Mouse (Mus musculus) kidney, embryonic 16.5 days (tissue): ENCODE measurements around the gene Gm19426. TPM values are rescaled to one million over a fixed set of nuclear protein-coding genes. Genes with fewer than 3 reads are reported as not detected.

Experiments
- ATAC-seq: fragments of 200-750 bp; cut with Nextera tagmentation; 2 replicates; pipeline ENCODE4 v1.8.0; 2017; ENCODE audit warnings: moderate TSS enrichment; ENCODE audit not compliant: low FRiP score, low TSS enrichment
- H3K27ac ChIP-seq: fragments of 300-500 bp; sonication (generic); 2 replicates; pipeline ENCODE4 v1.5.1; 2014; ENCODE audit warnings: low read length
- H3K27me3 ChIP-seq: fragments of 300-500 bp; sonication (generic); 2 replicates; pipeline ENCODE4 v1.6.1; 2014; ENCODE audit warnings: low read length, control low read depth, mixed read lengths; ENCODE audit not compliant: insufficient read depth
- H3K36me3 ChIP-seq: fragments of 300-500 bp; sonication (generic); 2 replicates; pipeline ENCODE4 v1.6.1; 2014; ENCODE audit warnings: low read length, control low read depth, mixed read lengths; ENCODE audit not compliant: insufficient read depth
- H3K4me1 ChIP-seq: fragments of 300-500 bp; sonication (generic); 2 replicates; pipeline ENCODE4 v1.6.1; 2014; ENCODE audit warnings: low read length, control low read depth, mixed read lengths; ENCODE audit not compliant: insufficient read depth
- H3K4me2 ChIP-seq: fragments of 300-500 bp; sonication (generic); replicated peaks from 2 replicates; pipeline ENCODE4 v1.6.1; 2014; ENCODE audit warnings: low read depth, low read length
- H3K4me3 ChIP-seq: fragments of 300-500 bp; sonication (generic); 2 replicates; pipeline ENCODE4 v1.5.1; 2014; ENCODE audit warnings: mild to moderate bottlenecking, low read length
- H3K9ac ChIP-seq: fragments of 300-500 bp; sonication (generic); replicated peaks from 2 replicates; pipeline ENCODE4 v1.6.1; 2014; ENCODE audit warnings: low read length
- H3K9me3 ChIP-seq: fragments of 300-500 bp; sonication (generic); 2 replicates; pipeline ENCODE4 v1.6.1; 2016; ENCODE audit warnings: low read length, control low read depth
- WGBS: fragments of 180-500 bp; shearing (Covaris S2); extraction: QIAGEN DNeasy Blood & Tissue Kit; methylation state at CpG from one replicate; pipeline ENCODE4 v1.1.7; 2014; 5-methylcytosine and 5-hydroxymethylcytosine counted together
- polyA plus RNA-seq: library from polyadenylated mRNA; unstranded; fragments of >200 nt; fragmentation: Nextera tagmentation; extraction: Ambion mirVana; gene quantifications from 2 replicates; pipeline ENCODE4 v1.2.1, GENCODE M21; 2015

Gene Gm19426
- polyA plus RNA-seq, 1 experiment from 2014 or later = 10.9 TPM

DNA sequence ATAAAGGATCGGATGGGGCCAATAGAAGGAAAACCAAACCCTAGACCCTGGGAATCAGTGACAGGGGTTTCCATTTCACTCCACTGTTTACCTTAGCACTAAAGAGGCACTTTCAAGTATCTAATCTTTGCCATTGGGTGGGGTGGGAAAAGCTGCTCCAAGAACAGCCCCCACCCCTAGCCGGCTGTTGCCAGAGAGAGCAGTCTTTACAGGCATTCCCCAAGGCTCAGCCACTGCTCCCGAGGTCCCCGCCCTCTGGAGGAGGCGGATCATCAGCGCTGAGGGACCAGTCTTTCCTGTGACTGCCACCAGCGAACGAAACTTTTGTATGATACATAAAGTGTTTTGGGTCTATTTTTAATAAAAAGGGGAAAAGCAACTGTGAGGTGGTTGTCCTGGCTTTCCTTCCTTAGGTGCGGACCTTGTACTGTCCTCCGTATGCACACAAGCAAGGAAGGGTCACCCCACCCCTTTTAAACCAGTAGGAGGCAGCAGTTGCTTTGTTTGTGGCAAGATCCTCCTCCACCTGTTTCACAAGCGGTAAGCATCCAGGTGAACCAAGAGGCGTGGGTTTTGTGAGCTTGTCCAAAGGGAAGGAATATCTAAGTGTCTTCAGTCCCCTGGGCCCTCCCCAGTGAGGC is 5.1 kb downstream of the Gm19426 start:
- ATAC-seq = peak; percentile 14; the same call in 1 of the 2 replicates
- H3K4me1 ChIP-seq = peaks cover 81% of the 10 kb centered on the region

DNA sequence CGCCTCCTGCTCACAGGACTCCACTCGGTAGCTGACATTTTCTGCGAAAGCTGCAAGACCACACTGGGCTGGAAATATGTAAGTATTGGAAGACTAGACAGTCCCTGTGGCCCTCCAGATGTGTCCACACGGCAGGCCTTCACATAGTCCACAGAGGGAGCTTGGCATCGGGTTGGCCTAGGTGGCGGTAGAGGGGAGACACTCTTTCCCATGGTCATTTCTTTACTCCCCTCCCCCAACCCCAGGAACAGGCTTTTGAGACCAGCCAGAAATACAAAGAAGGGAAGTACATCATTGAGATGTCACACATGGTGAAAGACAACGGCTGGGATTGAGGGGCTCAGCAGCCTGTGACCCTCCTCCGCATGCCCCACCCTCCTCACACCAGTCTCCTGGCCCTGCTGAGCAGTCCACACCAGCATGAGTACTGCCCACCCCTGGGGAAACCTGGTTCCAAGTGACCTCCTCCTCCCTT is 6.0 kb downstream of the Gm19426 start:
- peak; percentile 56 for ATAC-seq
- Histone ChIP-seq H3K36me3 (peaks cover 7% of the 10 kb centered on the region; the same call in 1 of the 2 replicates), H3K4me2 (peak overlapping the region; percentile 50), H3K27me3 (no peaks in the 10 kb centered on the region), H3K9me3 (no peaks in the 10 kb centered on the region), H3K27ac (peak overlapping the region; percentile 84), H3K9ac (peak overlapping the region; percentile 55; the same call in 1 of the 2 replicates), H3K4me1 (peaks cover 82% of the 10 kb centered on the region), H3K4me3 (no peak overlapping the region; the same call in 1 of the 2 replicates)
- 3% methylated on average over 8 of the region's 8 CpGs for WGBS

More for the DNA sequence above, 5.1 kb downstream of the Gm19426 start:
- under 1% methylated on average over 12 of the region's 12 CpGs for WGBS
- H3K9ac ChIP-seq = peak overlapping the region; percentile 55
- peaks cover 7% of the 10 kb centered on the region; the same call in 1 of the 2 replicates for H3K36me3 ChIP-seq
- peak overlapping the region; percentile 50 for H3K4me2 ChIP-seq
- no peaks in the 10 kb centered on the region for H3K27me3 ChIP-seq
- H3K27ac ChIP-seq = peak overlapping the region; percentile 84
- no peaks in the 10 kb centered on the region for H3K9me3 ChIP-seq
- peak overlapping the region; percentile 30 for H3K4me3 ChIP-seq

DNA sequence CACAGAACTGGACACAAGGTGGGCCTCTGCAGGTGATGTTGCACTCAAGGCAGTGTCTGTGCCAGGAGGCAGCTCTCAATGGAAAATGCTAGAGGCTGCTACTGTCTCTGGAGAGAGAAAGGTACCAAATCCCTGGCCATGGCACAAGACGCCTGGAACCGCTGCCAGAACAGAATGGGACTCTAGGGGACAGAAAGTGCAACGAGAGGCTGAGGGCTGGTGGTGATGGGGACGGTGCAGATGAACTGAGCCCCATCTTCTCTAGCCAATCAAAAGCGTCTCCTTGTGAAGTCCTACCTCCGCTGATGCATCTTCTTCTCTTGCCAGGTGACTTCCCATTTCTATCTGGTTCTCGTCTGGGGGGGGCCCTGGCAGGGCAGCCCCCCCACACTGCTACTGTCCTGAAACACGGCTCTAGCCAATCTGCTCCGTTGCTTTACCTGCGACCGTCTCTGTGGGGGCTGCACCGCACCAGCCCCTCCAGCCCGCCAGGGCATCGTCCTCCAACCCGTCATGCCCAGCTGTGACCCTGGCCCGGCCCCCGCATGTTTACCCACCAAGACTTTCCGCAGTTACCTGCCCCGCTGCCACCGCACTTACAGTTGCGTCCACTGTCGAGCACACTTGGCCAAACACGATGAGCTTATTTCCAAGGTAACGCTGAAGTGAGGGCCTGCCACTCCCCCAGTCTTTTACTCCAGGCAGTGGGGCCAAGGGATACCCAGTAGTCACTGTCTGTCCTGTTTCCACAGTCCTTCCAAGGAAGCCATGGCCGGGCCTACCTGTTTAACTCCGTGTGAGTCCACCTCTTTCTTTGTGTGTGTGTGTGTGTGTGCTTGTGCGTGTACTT is 6.9 kb downstream of the Gm19426 start:
- WGBS = 4% methylated on average over 27 of the region's 27 CpGs
- Histone ChIP-seq H3K4me2 (peak overlapping the region; percentile 50), H3K27me3 (no peaks in the 10 kb centered on the region), H3K27ac (peak overlapping the region; percentile 84), H3K9ac (peak overlapping the region; percentile 24; the same call in 1 of the 2 replicates), H3K4me3 (peak overlapping the region; percentile 13), H3K9me3 (no peaks in the 10 kb centered on the region), H3K4me1 (peaks cover 72% of the 10 kb centered on the region), H3K36me3 (peaks cover 5% of the 10 kb centered on the region; the same call in 1 of the 2 replicates)
- no peak for ATAC-seq

DNA sequence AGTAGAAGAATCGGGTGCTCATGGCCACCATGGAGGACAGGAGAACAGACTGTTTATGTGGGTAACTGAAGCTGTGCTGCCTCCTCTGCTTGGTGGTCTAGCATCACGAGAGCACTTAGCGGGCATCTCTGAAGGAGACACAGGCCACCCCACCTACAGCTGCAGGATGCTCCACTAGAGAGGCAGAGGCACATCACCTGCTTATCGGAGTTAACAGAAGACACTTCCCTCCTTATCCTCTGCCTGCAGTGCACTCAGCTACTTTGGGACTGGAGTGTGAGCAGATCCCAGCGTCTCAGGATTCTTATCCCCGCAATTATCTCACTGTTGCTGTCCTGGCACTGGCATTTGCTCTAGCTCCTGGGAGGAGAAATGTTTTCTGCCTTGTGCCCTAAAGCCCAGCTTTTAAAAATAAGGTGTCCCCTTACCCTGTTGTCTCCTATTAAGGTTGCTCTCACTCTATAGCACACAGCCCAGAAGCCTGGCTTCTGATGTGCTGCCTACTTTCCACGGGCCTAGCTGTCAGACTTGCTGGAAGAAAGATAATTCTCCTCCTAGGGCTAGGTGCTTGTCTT is 8.0 kb downstream of the Gm19426 start:
- no peaks in the 10 kb centered on the region for H3K27me3 ChIP-seq
- no peaks in the 10 kb centered on the region for H3K9me3 ChIP-seq
- WGBS = 8% methylated on average over 7 of the region's 7 CpGs
- peak overlapping the region; percentile 70 for H3K4me2 ChIP-seq
- peak overlapping the region; percentile 49; the same call in 1 of the 2 replicates for H3K4me3 ChIP-seq
- H3K9ac ChIP-seq = peak overlapping the region; percentile 61; the same call in 1 of the 2 replicates
- peaks cover 4% of the 10 kb centered on the region; the same call in 1 of the 2 replicates for H3K36me3 ChIP-seq
- peaks cover 61% of the 10 kb centered on the region for H3K4me1 ChIP-seq
- no peak overlapping the region for H3K27ac ChIP-seq
- no peak for ATAC-seq

DNA sequence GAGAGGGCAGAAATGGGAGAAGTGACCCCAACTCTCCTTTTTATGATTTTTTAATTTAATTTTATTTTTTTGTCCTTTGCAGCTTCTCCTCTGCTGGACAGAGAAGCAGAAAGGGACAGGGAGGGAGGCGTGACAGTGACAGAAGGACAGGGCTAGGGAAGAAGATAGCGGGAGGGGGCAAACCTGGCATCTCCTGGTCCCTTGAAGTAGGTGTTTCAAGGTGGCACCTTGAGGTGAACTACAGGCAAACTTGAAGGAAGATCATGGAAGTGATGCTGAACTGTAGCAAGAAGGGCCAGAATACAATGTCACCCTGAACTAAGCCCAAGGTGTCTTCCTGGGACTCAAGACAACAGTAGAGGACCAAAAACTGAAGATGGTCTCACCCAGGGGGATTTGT is 8.5 kb downstream of the Gm19426 start:
- Histone ChIP-seq H3K36me3 (peaks cover 2% of the 10 kb centered on the region; the same call in 1 of the 2 replicates), H3K27me3 (no peaks in the 10 kb centered on the region), H3K4me3 (peak overlapping the region; percentile 49), H3K9ac (peak overlapping the region; percentile 61), H3K9me3 (no peaks in the 10 kb centered on the region), H3K27ac (no peak overlapping the region), H3K4me1 (peaks cover 56% of the 10 kb centered on the region), H3K4me2 (peak overlapping the region; percentile 70)
- no peak for ATAC-seq
- 0% methylated on average over 2 of the region's 2 CpGs for WGBS

DNA sequence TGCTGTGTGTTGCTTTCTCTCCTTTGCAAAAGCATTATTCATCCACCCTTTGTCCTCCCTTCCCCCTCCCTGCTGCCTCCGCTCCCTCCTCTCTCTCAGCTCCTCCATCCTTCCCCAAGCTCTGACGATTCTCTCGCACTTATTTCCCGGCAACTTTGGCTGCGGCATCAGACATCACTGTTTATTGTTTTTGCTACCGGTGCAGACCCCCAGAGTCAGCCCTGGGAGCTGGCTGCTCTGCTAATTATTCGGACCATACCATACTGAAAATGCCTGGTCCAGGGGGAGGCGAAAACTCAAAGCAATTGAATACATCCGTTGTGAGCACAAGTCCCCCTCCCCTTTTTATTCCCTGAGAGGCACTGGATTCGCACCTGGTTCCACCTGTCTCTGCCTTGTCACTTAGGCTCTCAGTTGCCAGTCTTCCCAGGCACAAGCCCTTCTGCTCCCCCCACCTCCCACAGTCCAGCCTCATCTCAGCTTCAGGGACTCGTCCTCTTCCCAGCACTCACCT is 9.0 kb downstream of the Gm19426 start:
- WGBS = 0% methylated on average over 11 of the region's 11 CpGs
- Histone ChIP-seq H3K9ac (peak overlapping the region; percentile 61), H3K4me2 (peak overlapping the region; percentile 70), H3K4me3 (peak overlapping the region; percentile 49), H3K9me3 (no peaks in the 10 kb centered on the region), H3K27me3 (no peaks in the 10 kb centered on the region), H3K4me1 (peaks cover 51% of the 10 kb centered on the region), H3K36me3 (no peaks in the 10 kb centered on the region), H3K27ac (no peak overlapping the region)
- ATAC-seq = no peak

DNA sequence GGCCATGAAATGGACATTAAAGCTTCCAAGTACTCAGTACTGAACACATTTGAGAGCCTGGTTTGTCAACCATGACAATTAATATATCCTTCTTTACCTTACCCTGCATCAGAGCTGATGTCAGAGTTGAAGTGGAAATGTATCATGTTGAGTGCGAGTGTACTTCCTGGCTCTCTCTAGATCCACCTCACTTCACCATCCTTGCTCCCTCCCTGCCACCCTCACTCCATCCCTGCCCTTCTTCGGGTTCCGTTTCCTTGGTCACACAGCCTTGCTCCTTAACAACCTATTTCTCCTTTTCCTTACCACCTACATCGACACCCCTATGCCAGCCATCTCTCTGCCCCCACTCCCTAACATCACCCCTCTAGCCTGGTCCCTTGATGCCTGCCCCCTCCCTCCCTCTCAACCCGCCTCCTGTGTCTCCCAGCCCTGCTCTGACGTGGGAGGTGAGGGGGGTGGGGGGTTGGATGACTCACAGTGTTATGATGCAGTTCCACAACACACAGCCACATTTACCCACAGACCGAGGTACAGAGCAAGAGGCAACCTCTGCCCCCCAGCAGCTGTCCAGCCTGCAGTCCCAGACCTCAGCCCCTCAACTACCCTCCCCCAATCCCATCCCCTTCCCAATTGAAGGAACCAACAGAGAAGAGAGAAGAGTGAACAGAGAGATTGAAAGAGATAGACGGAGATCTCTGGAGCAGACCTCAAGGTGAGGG is 9.7 kb downstream of the Gm19426 start, which contains the start of gene Ypel4:
Gene Ypel4 (plus strand): TSS at position 480 of the 722 bp plus-strand sequence.
- peaks cover 46% of the 10 kb centered on the region for H3K4me1 ChIP-seq
- peak within 1 kb of the TSS; percentile 49 for H3K4me3 ChIP-seq
- H3K4me2 ChIP-seq = peak within 1 kb of the TSS; percentile 70
- H3K36me3 ChIP-seq = no peaks in the 10 kb centered on the region
- no peaks in the 10 kb centered on the region for H3K27me3 ChIP-seq
- peak within 1 kb of the TSS; percentile 61 for H3K9ac ChIP-seq
- no peak within 1 kb of the TSS for H3K27ac ChIP-seq
- ATAC-seq = peak; percentile 27
- no peaks in the 10 kb centered on the region for H3K9me3 ChIP-seq
- 1% methylated on average over 8 of the region's 8 CpGs for WGBS

DNA sequence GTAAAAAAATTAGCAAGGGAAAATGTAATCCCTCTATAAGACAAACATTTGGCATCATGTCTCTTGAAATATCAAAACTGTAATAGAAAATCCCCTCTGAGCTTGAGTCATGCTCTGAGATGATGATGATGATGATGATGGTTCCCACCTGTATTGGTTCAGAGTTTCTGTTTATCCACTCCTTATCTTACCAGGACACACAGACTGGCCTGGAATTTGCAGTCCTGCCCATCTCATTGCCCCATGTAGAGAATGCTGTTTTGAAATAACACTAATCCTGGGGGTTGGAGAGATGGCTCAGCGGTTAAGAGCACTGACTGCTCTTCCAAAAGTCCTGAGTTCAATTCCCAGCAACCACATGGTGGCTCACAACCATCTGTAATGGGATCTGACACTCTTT is 11.1 kb downstream of the Gm19426 start:
- no peak overlapping the region for H3K27ac ChIP-seq
- no peak for ATAC-seq

DNA sequence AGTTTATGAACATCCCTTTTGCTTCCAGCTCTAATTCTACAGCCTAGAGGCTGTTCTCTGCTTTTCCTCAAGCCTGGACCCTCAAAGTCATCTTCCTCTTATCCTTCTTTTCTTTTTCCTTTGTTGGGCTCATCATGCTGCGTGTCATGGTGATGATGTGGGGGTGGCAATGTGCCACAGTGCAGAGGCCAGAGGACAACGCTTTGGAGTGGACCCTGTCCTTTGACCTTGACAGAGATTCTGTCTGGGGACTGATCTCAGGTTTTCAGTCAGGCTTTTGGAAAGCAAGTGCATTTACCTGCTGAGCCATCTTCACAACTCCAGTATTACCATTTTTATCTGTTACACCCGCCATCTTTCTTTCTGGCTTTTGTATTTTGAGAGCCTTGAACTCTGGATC is 12.2 kb downstream of the Gm19426 start:
- no peak overlapping the region for H3K27ac ChIP-seq
- H3K36me3 ChIP-seq = no peaks in the 10 kb centered on the region
- H3K9me3 ChIP-seq = no peaks in the 10 kb centered on the region
- peaks cover 26% of the 10 kb centered on the region for H3K4me1 ChIP-seq
- H3K4me2 ChIP-seq = no peak overlapping the region
- no peaks in the 10 kb centered on the region for H3K27me3 ChIP-seq
- no peak overlapping the region for H3K9ac ChIP-seq
- ATAC-seq = no peak
- 74% methylated on average over 3 of the region's 3 CpGs for WGBS
- H3K4me3 ChIP-seq = no peak overlapping the region

More for the DNA sequence above, 11.1 kb downstream of the Gm19426 start:
- Histone ChIP-seq H3K4me1 (peaks cover 32% of the 10 kb centered on the region), H3K27me3 (no peaks in the 10 kb centered on the region), H3K9ac (no peak overlapping the region), H3K9me3 (no peaks in the 10 kb centered on the region), H3K4me3 (no peak overlapping the region), H3K4me2 (no peak overlapping the region), H3K36me3 (no peaks in the 10 kb centered on the region)
- WGBS = 88% methylated on average over 1 of the region's 1 CpGs
